ENCODE assay signal across 14 mouse cellular contexts in the genomic region with DNA sequence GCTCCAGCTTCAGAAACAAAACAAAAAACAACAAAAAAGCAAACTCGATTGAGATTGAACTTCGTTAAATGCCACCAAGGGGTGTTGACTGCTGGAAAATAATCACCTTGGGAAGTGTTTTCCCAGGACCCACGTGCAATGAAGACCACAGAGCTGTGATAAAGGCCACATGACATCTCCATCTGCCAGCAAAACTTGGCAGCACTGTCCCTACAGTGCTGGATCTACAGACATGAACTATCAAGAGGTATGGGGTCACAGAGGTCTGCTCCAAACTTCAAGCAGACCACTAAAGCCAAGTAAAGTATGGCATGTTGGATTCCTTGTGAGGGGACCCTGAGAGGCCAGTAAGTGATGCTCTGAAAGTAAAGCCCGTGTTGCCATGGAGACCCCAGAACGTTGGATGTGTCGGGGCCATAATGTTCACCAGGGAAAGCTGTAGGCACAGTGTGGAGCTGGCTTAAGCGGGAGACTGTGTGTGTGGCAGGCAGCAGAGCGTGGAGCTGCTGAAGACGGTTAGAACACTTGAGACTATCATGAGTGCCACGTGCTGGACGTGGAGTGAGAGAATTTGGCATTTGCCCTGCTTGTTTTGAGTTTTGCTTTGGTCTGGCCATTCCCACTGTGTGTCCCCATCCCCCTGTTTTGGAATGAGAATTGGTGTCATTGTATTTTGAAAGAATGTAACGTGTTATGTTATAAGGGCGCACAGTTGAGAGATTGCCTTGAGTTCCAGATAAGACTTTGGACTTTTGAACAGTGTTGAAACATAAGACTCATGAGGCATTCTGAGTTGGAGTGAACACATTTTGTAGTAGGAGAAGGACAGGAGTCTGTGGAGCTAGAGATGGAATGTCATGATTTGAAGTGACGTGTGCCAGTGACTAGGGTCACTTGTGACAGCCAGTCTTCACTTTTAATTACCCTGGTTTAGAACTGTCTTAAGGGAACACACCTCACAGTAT. TPM values are rescaled to one million over a fixed set of nuclear protein-coding genes. Genes with fewer than 3 reads are reported as not detected.
A peak's percentile ranks its signal among the peaks of the same experiment; 100 is the strongest.
DNase-seq lines count a peak whose midpoint lies in the region; TF ChIP-seq lines count a peak whose summit lies in the region.
"Had no signal": no experiment of that assay in that cellular context is flagged by ENCODE, and none has a peak within 500 bp of the region (broad histone marks: within the 10 kb centered on the region; RNA-seq: fewer than 3 reads in every experiment).

No protein-coding gene starts in this region.

- no peak for TF ChIP-seq CTCF in thymus, adult 2 months (IDR thresholded peaks at IDR 0.05; ENCODE audit: borderline replicate concordance, control insufficient read depth, extremely low read depth, insufficient read depth, low read length, poor library complexity)

- H3K27ac ChIP-seq in heart, embryonic 10.5 days = peak overlapping the region; percentile 36; the same call in 1 of the 2 replicates
- no peak overlapping the region for H3K27ac ChIP-seq in embryonic facial prominence, embryonic 10.5 days (replicated peaks)
- H3K27ac ChIP-seq in thymus, adult 2 months (ENCODE audit: control insufficient read depth, insufficient read depth, low read length) = no peak overlapping the region
- H3K27ac ChIP-seq: hindbrain, embryonic 14.5 days had no signal

- TF ChIP-seq POLR2A in thymus, adult 2 months (IDR thresholded peaks at IDR 0.05; ENCODE audit: control insufficient read depth, extremely low read depth, insufficient read depth, low read length, poor library complexity) = no peak

- no peak overlapping the region for H3K4me3 ChIP-seq in heart, embryonic 10.5 days
- H3K4me3 ChIP-seq in embryonic facial prominence, embryonic 10.5 days = no peak overlapping the region
- no peak overlapping the region for H3K4me3 ChIP-seq in thymus, adult 2 months (ENCODE audit: control insufficient read depth, insufficient read depth, low read length)

- H3K9me3 ChIP-seq in heart, embryonic 10.5 days = peaks cover 5% of the 10 kb centered on the region; the same call in 1 of the 2 replicates
- H3K9me3 ChIP-seq in embryonic facial prominence, embryonic 10.5 days = peaks cover 10% of the 10 kb centered on the region; the same call in 1 of the 2 replicates

- no peaks in the 10 kb centered on the region for H3K27me3 ChIP-seq in heart, embryonic 10.5 days (ENCODE audit: insufficient read depth, poor library complexity, severe bottlenecking)
- no peaks in the 10 kb centered on the region for H3K27me3 ChIP-seq in embryonic facial prominence, embryonic 10.5 days (replicated peaks; ENCODE audit: low read depth, poor library complexity, severe bottlenecking)
- H3K27me3 ChIP-seq in thymus, adult 2 months (ENCODE audit: control insufficient read depth, insufficient read depth, low read length) = no peaks in the 10 kb centered on the region

- H3K36me3 ChIP-seq in heart, embryonic 10.5 days = peaks cover 12% of the 10 kb centered on the region; the same call in 1 of the 2 replicates
- 0 out of 2 replicates have a peak, but pooled peaks cover 3% of the 10 kb centered on the region for H3K36me3 ChIP-seq in embryonic facial prominence, embryonic 10.5 days (replicated peaks)
- H3K36me3 ChIP-seq in thymus, adult 2 months (ENCODE audit: control insufficient read depth, insufficient read depth, low read length) = no peaks in the 10 kb centered on the region

- WGBS in heart, embryonic 10.5 days = 64% methylated on average over 14 of the region's 14 CpGs
- 84% methylated on average over 14 of the region's 14 CpGs for WGBS in embryonic facial prominence, embryonic 10.5 days
- WGBS in thymus, adult 2 months = 96% methylated on average over 14 of the region's 14 CpGs

- peaks cover 43% of the 10 kb centered on the region for H3K4me1 ChIP-seq in heart, embryonic 10.5 days
- no peaks in the 10 kb centered on the region for H3K4me1 ChIP-seq in embryonic facial prominence, embryonic 10.5 days
- no peaks in the 10 kb centered on the region for H3K4me1 ChIP-seq in thymus, adult 2 months (replicated peaks; ENCODE audit: control insufficient read depth, insufficient read depth, low read length)

- DNase-seq in heart, embryonic 10.5 days (ENCODE audit: low spot score) = peak; percentile 72
- no peak for DNase-seq in heart, postnatal 36 days
- peak; percentile 7 for DNase-seq in embryonic facial prominence, embryonic 10.5 days (ENCODE audit: low spot score)
- peak; percentile 36 to 62 for DNase-seq in heart, postnatal 10 days
- peak; percentile 14 for DNase-seq in lung, postnatal 14 days
- no peak for DNase-seq in left cerebral cortex, adult 11 months (ENCODE audit: low spot score)
- DNase-seq in thymus, adult 2 months = no peak
- DNase-seq in thymus, postnatal 36 days = no peak
- DNase-seq: cerebellum, adult 9-11 months; gastrocnemius, postnatal 36 days; layer of hippocampus, adult 9-11 months; right cerebral cortex, adult 18-20 months had no signal

- intact Hi-C loops in heart, postnatal 36 days (cut with DNase I) = no loop called here
- intact Hi-C loops in heart, postnatal 10 days (cut with DNase I) = no loop called here

RNA-seq across cellular contexts. Expression of a gene that starts 12.0 kb away (rescaled TPM):
- 6.3 and 7.7 TPM in 2 replicates for polyA plus RNA-seq in heart, embryonic 10.5 days (2016; fragmentation: Nextera tagmentation; extraction: Ambion mirVana)
- 10 to 100 TPM; 22.1 to 27.5 TPM for total RNA-seq in heart, postnatal 36 days (2021)
- 1.1 and 1.2 TPM in 2 replicates for polyA plus RNA-seq in embryonic facial prominence, embryonic 10.5 days (2016; fragmentation: Nextera tagmentation; extraction: Ambion mirVana)
- total RNA-seq in heart, postnatal 10 days (2021) = 10 to 100 TPM; 25.3 to 27.0 TPM
- 5.0 TPM in 2 replicates for polyA plus RNA-seq in thymus, adult 2 months (2012; rRNA removed)
- polyA plus RNA-seq: liver, adult 2 months had no signal

Comparison
In these comparisons a context has a peak if more than half of its experiments do, and no peak if none do; other contexts are left out.
1. DNase-seq: peak in heart, embryonic 10.5 days (single experiment), embryonic facial prominence, embryonic 10.5 days (single experiment), heart, postnatal 10 days (2 of 2) and lung, postnatal 14 days (single experiment); none in heart, postnatal 36 days (0 of 2), left cerebral cortex, adult 11 months (single experiment), thymus, adult 2 months (single experiment) and thymus, postnatal 36 days (0 of 2).